Mouse (Mus musculus) thymus, postnatal 14 days (tissue): ENCODE data around the gene H2al2b.
"Not testable (repeated sequence)": the region's sequence is repeated elsewhere in the genome, so short reads cannot be mapped to it uniquely, and the experiment has no call there.

Experiments used
- DNase-seq: peaks from one replicate; pipeline ENCODE4 v3.0.0; 2021

H2al2b gene

DNA sequence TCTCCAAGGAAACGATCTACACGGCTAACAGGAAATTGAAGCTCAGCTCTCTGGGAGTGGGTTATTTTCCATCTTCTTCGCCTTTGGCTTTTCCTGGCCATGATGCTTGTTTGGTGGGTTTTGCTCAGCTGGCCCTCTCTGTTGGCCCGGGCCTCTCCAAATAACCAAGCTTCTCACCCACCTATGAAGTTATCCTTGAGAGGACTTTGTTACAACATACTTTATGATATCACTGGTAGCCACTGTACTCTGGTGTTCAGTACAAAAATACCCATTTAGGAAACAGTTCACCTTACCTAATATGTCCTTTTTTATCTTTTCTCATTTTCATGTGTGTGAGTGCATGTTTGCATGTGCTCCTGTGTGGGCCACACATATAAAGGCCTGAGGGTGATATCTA lies at the start of gene H2al2b:
Gene H2al2b, minus strand, starts transcription at position 101 of the 400 bp plus-strand sequence.
- not testable (repeated sequence) for DNase-seq
